Mouse (Mus musculus): ENCODE measurements around the gene Cdiptos. TPM values are rescaled to one million over a fixed set of nuclear protein-coding genes. Genes with fewer than 3 reads are reported as not detected.

The Cdiptos gene
- polyA plus RNA-seq, 1 experiment = 1.0 TPM

DNA sequence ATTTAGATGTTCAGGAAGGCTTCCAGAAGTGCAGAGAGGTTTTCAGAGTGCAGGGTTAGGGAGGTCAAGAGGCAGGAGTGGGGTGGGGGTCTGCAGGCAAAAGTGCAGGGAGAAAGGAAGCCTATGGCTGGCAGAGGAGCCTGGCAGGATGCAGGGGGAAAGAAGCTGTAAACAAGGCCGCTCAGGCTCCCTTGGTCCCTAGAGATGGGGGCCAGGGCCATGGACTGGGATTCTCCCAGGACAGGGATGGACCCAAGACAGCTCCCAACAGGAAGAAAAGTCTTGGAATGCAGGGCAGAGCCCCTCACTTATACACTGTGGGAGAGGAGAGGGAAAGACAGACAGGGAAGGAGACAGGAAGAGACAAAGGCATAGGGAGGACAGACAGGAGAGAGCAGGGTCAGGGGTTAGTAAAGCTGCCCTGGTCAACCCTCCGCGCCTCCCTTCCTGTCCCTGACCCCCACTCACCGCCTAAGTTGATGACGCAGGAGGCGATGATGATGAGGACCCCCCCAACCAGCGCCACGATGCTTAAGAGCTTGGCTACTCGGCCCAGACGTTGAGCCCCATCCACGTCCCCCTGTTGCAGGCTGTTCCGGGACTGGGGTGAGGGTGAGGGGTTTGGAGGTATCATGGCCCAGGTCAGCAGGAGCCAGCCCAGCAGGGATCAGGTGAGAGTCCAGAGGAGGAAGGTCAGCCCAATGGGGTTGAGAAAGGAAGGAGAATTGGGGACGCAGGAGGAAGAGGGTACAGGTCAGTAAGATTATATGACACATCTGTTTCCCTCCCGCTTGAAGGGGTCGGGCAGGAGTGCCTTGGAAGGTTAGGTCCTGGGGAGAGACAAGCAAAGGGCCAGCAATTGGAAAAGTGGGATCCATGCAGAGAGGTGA lies 42.8 kb upstream of the Cdiptos start:
- peaks cover 79% of the 10 kb centered on the region for H3K4me1 ChIP-seq (replicated peaks; ENCODE audit: control insufficient read depth, insufficient read depth, low read length)

DNA sequence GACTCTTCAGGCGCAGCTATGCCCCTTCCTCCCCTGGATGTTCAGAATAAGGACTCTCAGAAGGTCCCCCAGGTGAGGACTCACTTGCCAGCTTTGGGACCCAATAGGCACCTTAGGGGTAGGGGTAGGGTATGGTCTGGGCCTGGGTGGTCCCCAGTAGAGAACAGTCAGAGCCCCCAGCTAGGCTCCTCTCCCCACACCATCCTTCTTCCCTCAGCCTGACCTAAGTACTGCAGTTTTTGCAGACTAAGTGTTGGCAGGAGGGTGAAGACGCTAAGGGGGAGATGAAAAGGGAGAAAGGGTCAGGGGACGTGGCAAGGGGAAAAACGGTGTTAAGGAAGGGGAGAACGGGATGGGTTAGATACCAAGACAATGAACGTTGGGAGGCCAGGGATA lies 42.0 kb upstream of the Cdiptos start:
- no peak overlapping the region for H3K4me3 ChIP-seq (ENCODE audit: control insufficient read depth, insufficient read depth, low read length)
- WGBS = 88% methylated on average over 6 of the region's 6 CpGs
- peaks cover 6% of the 10 kb centered on the region; the same call in 1 of the 2 replicates for H3K36me3 ChIP-seq (ENCODE audit: control insufficient read depth, insufficient read depth, low read length)
- TF ChIP-seq CTCF (IDR thresholded peaks at IDR 0.05; ENCODE audit: borderline replicate concordance, control insufficient read depth, extremely low read depth, insufficient read depth, low read length, poor library complexity) (no peak), POLR2A (IDR thresholded peaks at IDR 0.05; ENCODE audit: control insufficient read depth, extremely low read depth, insufficient read depth, low read length, poor library complexity) (no peak)
- DNase-seq = no peak
- H3K27me3 ChIP-seq (ENCODE audit: control insufficient read depth, insufficient read depth, low read length) = no peaks in the 10 kb centered on the region
- H3K27ac ChIP-seq (ENCODE audit: control insufficient read depth, insufficient read depth, low read length) = peak overlapping the region; percentile 73
- H3K4me1 ChIP-seq (replicated peaks; ENCODE audit: control insufficient read depth, insufficient read depth, low read length) = peaks cover 77% of the 10 kb centered on the region

More for the DNA sequence above, 42.8 kb upstream of the Cdiptos start:
- DNase-seq = no peak
- no peaks in the 10 kb centered on the region for H3K27me3 ChIP-seq (ENCODE audit: control insufficient read depth, insufficient read depth, low read length)
- H3K36me3 ChIP-seq (ENCODE audit: control insufficient read depth, insufficient read depth, low read length) = peaks cover 7% of the 10 kb centered on the region; the same call in 1 of the 2 replicates
- H3K4me3 ChIP-seq (ENCODE audit: control insufficient read depth, insufficient read depth, low read length) = no peak overlapping the region
- TF ChIP-seq CTCF (IDR thresholded peaks at IDR 0.05; ENCODE audit: borderline replicate concordance, control insufficient read depth, extremely low read depth, insufficient read depth, low read length, poor library complexity) (no peak), POLR2A (IDR thresholded peaks at IDR 0.05; ENCODE audit: control insufficient read depth, extremely low read depth, insufficient read depth, low read length, poor library complexity) (no peak)
- WGBS = 93% methylated on average over 15 of the region's 15 CpGs
- peak overlapping the region; percentile 73; the same call in 1 of the 2 replicates for H3K27ac ChIP-seq (ENCODE audit: control insufficient read depth, insufficient read depth, low read length)

DNA sequence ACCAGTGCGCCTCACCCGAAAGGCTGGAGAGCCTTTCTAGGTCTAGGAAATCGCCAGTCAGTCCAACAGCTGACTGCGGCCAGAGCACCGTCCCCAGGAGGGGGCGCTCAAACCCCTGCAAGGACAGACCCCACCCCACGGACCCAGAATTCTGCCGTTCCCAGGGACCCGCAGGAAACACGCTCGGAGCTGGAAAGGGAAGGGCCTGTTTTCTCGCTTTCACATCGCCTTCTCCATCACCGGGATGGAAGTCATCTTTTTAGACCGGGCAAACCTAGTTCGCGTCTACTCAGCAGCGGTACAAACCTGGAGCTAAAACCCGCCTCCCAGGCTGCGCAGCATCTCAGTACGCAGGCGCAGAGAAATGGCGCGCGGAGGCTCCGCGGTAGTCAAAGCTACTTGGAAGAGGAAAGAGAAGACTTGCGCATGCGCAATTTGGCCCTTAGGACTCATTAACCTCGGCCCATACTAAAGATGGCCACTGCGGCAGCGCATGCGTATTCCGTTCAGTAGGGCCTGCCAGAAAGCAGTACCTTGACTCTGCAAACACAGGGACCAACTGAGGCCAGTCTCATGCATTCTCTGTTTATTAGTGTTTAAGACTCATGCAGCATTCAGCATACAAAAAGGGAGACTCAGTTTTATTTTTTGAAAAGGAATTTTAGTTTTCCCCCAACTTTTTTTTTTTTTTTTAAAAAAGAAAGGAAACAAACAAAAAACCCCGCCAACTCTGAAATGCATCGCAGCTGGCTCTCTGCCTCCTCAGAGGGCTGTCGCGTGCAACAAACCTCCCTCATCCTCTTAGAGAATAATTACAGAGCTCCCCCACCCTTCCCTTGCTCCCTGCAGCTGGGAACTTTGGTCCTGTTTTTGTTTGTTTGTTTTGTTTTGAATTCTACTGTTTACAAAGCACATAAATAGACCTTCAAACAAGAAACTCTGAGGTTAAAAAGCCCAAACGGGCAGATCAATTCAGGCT lies 41.4 kb upstream of the Cdiptos start, which contains the start of gene Pagr1a:
Gene Pagr1a, minus strand, starts transcription at position 382 of the 979 bp plus-strand sequence.
- WGBS = 2% methylated on average over 39 of the region's 39 CpGs
- TF ChIP-seq CTCF (IDR thresholded peaks at IDR 0.05; ENCODE audit: borderline replicate concordance, control insufficient read depth, extremely low read depth, insufficient read depth, low read length, poor library complexity) (peak; percentile 99), POLR2A (IDR thresholded peaks at IDR 0.05; ENCODE audit: control insufficient read depth, extremely low read depth, insufficient read depth, low read length, poor library complexity) (peak; percentile 84)
- Histone ChIP-seq H3K27me3 (ENCODE audit: control insufficient read depth, insufficient read depth, low read length) (no peaks in the 10 kb centered on the region), H3K4me3 (ENCODE audit: control insufficient read depth, insufficient read depth, low read length) (peak within 1 kb of the TSS; percentile 85), H3K27ac (ENCODE audit: control insufficient read depth, insufficient read depth, low read length) (peak within 1 kb of the TSS; percentile 82), H3K4me1 (replicated peaks; ENCODE audit: control insufficient read depth, insufficient read depth, low read length) (peaks cover 70% of the 10 kb centered on the region), H3K36me3 (ENCODE audit: control insufficient read depth, insufficient read depth, low read length) (no peaks in the 10 kb centered on the region)
- DNase-seq = peak; percentile 95

- no peak for DNase-seq
- WGBS = under 1% methylated on average over 22 of the region's 22 CpGs
- no peaks in the 10 kb centered on the region for H3K27me3 ChIP-seq (ENCODE audit: control insufficient read depth, insufficient read depth, low read length)
- H3K4me1 ChIP-seq (replicated peaks; ENCODE audit: control insufficient read depth, insufficient read depth, low read length) = peaks cover 62% of the 10 kb centered on the region
- H3K36me3 ChIP-seq (ENCODE audit: control insufficient read depth, insufficient read depth, low read length) = no peaks in the 10 kb centered on the region
- H3K4me3 ChIP-seq (ENCODE audit: control insufficient read depth, insufficient read depth, low read length) = peak overlapping the region; percentile 85
- peak overlapping the region; percentile 82 for H3K27ac ChIP-seq (ENCODE audit: control insufficient read depth, insufficient read depth, low read length)
- TF ChIP-seq POLR2A (IDR thresholded peaks at IDR 0.05; ENCODE audit: control insufficient read depth, extremely low read depth, insufficient read depth, low read length, poor library complexity) (no peak), CTCF (IDR thresholded peaks at IDR 0.05; ENCODE audit: borderline replicate concordance, control insufficient read depth, extremely low read depth, insufficient read depth, low read length, poor library complexity) (no peak)
Observed at GRCm38 (mm10) chr7:127016486-127016938, 40.6 kb upstream of the Cdiptos start.

DNA sequence TGATC lies 40.4 kb upstream of the Cdiptos start, which contains the start of gene Pagr1b:
Gene Pagr1b, minus strand, starts transcription at position 4 of the 5 bp plus-strand sequence.
- H3K4me3 ChIP-seq (ENCODE audit: control insufficient read depth, insufficient read depth, low read length) = peak within 1 kb of the TSS; percentile 85
- H3K36me3 ChIP-seq (ENCODE audit: control insufficient read depth, insufficient read depth, low read length) = no peaks in the 10 kb centered on the region
- H3K4me1 ChIP-seq (replicated peaks; ENCODE audit: control insufficient read depth, insufficient read depth, low read length) = peaks cover 60% of the 10 kb centered on the region
- H3K27ac ChIP-seq (ENCODE audit: control insufficient read depth, insufficient read depth, low read length) = peak within 1 kb of the TSS; percentile 82
- H3K27me3 ChIP-seq (ENCODE audit: control insufficient read depth, insufficient read depth, low read length) = no peaks in the 10 kb centered on the region
- no peak for DNase-seq
- TF ChIP-seq POLR2A (IDR thresholded peaks at IDR 0.05; ENCODE audit: control insufficient read depth, extremely low read depth, insufficient read depth, low read length, poor library complexity) = no peak
- no peak for TF ChIP-seq CTCF (IDR thresholded peaks at IDR 0.05; ENCODE audit: borderline replicate concordance, control insufficient read depth, extremely low read depth, insufficient read depth, low read length, poor library complexity)

DNA sequence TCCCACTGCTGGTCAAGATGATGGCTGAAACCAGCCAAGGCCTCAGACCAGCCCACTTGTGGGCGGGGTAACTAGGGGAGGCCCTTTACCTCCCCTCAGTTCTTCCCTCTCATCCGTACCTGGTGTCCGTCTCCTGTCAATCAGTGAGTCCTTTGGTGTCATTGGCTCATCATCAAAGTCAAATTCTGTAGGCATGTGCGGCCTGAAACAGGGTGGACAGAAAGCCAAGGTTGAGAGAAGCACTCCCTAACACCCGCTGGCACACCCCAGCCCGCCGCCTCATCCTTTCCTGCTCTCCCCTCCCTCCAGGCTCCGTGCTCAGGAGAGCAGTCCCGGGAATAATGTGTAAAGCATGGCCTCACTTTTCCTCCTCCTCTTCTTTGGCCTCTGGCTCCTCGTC lies 40.2 kb upstream of the Cdiptos start:
- H3K4me3 ChIP-seq (ENCODE audit: control insufficient read depth, insufficient read depth, low read length) = peak overlapping the region; percentile 85
- H3K36me3 ChIP-seq (ENCODE audit: control insufficient read depth, insufficient read depth, low read length) = no peaks in the 10 kb centered on the region
- DNase-seq = no peak
- TF ChIP-seq CTCF (IDR thresholded peaks at IDR 0.05; ENCODE audit: borderline replicate concordance, control insufficient read depth, extremely low read depth, insufficient read depth, low read length, poor library complexity) (no peak), POLR2A (IDR thresholded peaks at IDR 0.05; ENCODE audit: control insufficient read depth, extremely low read depth, insufficient read depth, low read length, poor library complexity) (no peak)
- peak overlapping the region; percentile 32 for H3K27ac ChIP-seq (ENCODE audit: control insufficient read depth, insufficient read depth, low read length)
- H3K27me3 ChIP-seq (ENCODE audit: control insufficient read depth, insufficient read depth, low read length) = no peaks in the 10 kb centered on the region
- 12% methylated on average over 10 of the region's 10 CpGs for WGBS
- peaks cover 58% of the 10 kb centered on the region for H3K4me1 ChIP-seq (replicated peaks; ENCODE audit: control insufficient read depth, insufficient read depth, low read length)

All from thymus, adult 2 months (tissue).